Mouse (Mus musculus): ENCODE results near the gene Mpp4.
A peak's percentile ranks its signal among the peaks of the same experiment; 100 is the strongest.

Mpp4 gene

DNA sequence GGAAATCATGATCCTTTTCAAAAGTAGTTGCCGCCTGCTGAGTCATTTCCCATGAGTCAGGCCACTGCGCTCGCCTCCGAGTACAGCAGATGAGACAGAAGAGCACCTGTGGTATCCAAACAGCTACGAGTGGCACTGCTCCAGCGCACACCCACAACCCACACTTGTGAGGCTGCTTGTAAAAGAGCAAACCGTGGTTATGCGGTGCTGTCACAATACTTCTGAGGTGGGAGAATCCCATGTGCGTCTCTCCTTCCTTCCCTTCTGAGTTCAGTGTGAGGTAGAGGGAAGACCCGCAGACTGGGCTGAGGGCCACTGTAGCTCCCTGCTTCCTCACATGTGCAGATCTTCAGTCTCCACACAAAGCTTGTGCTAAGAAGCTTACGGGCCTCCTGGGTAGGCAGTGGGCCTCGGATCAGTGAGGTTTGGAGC lies at the start of gene Mpp4:
TSS of gene Mpp4 (minus strand) at position 360 of the 432 bp plus-strand sequence.
- peak; percentile 68 to 71 for DNase-seq (ENCODE audit: low spot score in 2 of 2)

DNA sequence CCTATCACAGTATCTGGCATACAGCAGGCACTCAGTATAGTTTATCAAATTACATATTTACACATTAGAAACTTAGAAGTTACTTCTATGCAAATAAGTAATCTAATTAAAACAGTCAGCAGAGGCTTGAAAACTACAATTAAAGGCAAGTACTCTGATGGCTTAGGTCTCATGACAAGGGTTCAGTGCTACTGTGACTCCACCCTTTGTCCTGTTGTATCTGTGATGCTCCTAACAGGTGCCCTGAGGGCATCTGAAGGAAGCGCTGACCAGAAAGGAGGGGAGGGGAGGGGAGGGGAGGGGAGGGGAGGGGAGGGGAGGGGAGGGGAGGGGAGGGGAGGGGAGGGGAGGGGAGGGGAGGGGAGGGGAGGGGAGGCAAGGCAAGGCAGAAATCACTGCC lies 49.8 kb upstream of the Mpp4 start:
- DNase-seq (ENCODE audit: low spot score in 2 of 2): no peak

GRCm38 (mm10) chr1:59212076-59212779 lies 49.0 kb upstream of the Mpp4 start:
- DNase-seq (ENCODE audit: low spot score in 2 of 2): no peak

DNA sequence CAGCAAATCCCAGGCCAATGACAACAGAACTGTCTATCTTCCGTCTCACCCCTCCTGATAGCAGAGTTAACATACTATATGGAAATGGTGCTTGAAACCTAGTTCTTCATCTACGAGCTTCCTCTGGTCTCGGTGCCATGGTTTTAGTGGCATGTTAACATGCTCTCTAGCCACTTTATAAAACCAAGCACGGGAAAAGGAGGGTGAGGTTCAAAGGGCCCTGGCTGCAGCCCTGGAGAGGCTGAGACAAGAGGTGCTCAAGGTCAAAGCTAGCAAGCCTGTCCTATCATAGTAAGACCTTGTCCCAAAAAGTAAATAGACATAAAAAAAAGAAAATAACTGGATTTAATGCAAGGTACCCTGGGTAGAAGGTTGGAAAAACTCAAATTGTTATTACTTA lies 48.5 kb upstream of the Mpp4 start:
- no peak for DNase-seq (ENCODE audit: low spot score in 2 of 2)

DNA sequence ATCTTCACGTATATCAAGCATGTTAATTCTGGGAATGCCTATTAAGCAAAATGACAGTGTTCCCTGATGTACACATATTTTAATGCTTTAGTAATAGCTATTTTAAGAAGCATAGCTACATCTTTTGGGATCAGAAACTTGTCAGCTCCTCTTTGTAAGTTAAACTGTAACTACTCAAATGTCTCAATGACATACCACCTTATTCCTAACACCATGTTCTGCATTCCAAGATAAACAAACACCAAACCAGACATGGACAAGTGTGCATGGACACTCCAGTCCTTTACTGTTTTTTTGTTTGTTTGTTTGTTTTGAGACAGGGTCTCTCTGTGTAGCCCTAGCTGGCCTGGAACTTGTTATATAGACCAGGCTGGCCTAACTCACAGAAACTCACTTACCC lies 45.1 kb upstream of the Mpp4 start:
- no peak for DNase-seq (ENCODE audit: low spot score in 2 of 2)

- DNase-seq (ENCODE audit: low spot score in 2 of 2): no peak
Measured at GRCm38 (mm10) chr1:59204489-59204888, 41.3 kb upstream of the Mpp4 start.

GRCm38 (mm10) chr1:59202367-59202766 lies 39.2 kb upstream of the Mpp4 start:
- no peak for DNase-seq (ENCODE audit: low spot score in 2 of 2)

- DNase-seq (ENCODE audit: low spot score in 2 of 2): no peak
Measured at GRCm38 (mm10) chr1:59201561-59201960, 38.4 kb upstream of the Mpp4 start.

DNA sequence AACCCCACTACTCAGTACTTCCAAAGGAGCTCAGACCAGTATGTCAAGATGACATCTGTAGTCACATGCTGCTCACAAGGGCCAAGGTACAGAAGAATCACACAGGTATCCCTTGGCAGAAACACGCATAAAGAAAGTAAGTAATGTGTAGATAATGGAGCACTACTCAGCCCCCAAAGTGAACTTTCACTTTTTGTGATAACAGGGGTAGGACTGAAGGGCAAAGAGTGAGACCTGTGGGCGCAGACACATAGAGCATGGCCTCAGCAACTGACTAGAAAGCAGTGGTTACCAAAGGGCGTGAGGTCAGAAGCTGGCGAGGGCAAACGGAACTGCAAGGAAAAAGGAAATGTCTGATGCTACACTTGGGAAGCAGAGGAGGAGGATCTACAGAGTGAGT lies 37.8 kb upstream of the Mpp4 start:
- no peak for DNase-seq (ENCODE audit: low spot score in 2 of 2)

DNA sequence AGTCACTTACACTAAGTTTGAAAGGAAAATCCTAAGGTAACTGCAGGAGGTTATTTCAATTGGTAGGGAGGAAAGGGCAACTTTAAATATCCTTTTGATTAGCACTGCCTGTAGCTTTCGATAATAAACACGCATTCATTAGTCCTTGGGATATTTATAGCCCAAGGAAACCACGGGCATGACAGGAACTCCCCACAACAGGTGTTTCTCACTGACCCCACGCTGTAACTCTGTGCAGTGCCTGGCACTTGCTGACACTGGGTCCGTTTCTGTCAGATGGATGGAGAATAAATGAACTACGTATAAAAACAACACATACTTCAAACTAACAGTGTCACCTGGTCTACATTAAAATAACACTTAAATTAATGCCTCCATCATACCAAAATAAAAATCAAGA lies 31.8 kb upstream of the Mpp4 start:
- DNase-seq (ENCODE audit: low spot score in 2 of 2): no peak

DNA sequence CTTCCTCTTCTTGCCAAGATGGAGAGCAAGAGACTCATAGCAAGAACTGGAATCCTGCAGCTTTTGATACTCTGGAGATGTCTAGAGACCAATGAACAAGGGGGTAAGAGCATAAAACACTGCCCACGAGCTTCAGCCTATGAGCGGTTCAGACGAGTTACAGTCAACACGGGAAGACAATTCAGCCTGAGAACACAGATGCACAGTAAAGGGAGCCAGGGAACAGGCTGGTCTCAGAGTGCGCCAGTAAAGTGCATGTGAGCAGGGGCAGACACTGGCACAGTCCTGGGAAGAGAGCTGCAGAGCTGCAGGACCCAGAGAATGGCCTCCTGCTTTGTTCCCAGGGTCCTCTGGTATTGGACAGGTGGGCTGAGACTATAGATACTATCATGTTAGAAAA lies 24.6 kb upstream of the Mpp4 start:
- DNase-seq (ENCODE audit: low spot score in 2 of 2): no peak

- DNase-seq (ENCODE audit: low spot score in 2 of 2): no peak
Measured at GRCm38 (mm10) chr1:59186317-59186716, 23.1 kb upstream of the Mpp4 start.

DNA sequence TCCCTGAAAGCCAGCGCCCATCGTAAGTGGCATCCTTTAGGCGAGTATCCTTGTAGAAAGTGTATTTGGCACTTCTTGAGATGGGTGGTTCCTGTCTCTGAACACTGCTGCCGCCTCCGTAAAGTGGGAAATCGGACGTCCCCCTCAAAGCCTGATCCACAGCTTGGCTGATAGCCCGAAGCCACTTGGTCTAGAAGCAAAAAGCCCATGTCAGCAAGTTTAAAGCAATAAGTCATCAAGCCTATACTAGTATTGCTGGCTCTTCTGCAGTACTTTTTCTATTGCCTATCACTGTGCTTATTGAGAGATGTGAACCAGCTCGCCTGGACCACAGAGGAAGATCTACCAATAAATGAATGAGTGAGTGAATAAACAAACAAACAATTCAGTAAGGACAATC lies 22.2 kb upstream of the Mpp4 start:
- DNase-seq (ENCODE audit: low spot score in 2 of 2): no peak

GRCm38 (mm10) chr1:59183045-59183444 lies 19.9 kb upstream of the Mpp4 start:
- DNase-seq (ENCODE audit: low spot score in 2 of 2): no peak

DNA sequence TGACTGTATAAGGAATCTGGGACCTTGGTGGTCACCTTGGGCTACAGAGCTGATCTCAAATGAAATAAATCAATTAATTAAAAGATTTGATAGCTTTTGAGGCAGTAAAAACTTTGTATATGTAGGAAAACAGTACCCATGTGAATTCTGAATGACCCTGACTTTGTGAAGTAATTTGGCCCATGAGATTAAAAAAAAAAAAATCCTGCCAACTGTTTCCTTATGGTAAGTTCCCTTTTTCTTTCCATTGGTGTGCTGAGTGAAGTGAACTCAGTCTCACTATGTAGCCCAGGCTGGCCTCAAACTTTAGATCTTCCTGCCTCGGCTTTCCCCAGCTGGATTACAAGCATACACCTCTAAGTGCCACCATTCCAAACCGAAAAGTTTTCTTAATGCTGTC lies 19.2 kb upstream of the Mpp4 start:
- DNase-seq (ENCODE audit: low spot score in 2 of 2): no peak

- no peak for DNase-seq (ENCODE audit: low spot score in 2 of 2)
Measured at GRCm38 (mm10) chr1:59180003-59180402, 16.8 kb upstream of the Mpp4 start.

DNA sequence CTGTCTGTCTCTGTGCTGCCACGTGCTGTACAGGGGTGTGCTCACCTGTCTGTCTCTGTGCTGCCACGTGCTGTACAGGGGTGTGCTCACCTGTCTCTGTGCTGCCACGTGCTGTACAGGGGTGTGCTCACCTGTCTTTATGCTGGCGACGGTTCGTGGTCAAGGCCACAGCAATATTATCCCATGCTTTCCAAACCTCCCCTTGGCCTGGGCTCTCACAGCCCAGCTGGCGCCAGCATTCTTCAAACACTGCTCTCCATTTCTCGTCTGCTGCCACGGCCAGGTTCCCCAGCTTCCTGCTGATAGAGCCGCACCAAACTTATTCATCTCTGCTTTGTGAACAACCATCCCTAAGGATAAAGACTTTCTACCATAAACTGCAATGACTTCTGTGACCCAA lies 15.2 kb upstream of the Mpp4 start:
- no peak for DNase-seq (ENCODE audit: low spot score in 2 of 2)

DNA sequence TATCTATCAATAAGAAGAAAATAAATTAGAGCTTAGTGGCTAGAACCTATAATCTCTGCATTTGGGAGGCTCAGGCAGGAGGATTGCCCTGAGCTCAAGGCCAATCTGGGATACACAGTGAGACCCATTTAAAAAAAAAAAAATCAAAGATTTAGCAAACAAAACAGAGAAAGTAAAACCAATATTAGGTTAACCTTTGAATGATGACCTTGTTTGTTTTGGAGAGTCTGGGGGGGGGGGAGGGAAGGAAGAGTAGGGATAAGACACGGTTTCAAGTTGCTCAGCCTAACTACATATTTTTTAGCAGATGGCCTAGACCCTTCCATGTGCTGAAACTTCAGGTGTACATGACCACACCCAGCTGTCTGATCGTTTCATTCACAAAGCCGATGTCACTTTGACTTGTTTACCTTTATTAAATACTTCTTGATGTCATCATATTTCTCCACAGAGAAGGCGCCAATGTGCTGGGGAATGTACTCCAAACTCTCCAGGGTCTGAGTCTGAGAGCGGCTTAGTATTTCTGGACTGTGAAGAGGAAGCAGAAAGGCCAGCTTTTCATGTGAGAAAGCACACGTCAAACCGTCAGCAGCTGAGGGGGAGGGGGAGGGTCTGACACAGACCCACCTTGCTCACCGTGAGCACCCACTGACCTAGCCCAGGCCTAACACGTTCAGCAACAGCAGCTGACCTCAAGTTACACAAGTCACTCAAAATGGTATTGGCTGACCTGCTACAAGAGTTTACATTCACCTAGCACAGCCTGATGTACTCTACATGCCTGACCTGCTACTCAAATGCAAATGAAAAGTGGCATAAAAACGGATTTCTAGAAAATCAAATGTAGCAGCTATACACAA lies 11.6 kb upstream of the Mpp4 start:
- no peak for DNase-seq (ENCODE audit: low spot score in 2 of 2)

DNA sequence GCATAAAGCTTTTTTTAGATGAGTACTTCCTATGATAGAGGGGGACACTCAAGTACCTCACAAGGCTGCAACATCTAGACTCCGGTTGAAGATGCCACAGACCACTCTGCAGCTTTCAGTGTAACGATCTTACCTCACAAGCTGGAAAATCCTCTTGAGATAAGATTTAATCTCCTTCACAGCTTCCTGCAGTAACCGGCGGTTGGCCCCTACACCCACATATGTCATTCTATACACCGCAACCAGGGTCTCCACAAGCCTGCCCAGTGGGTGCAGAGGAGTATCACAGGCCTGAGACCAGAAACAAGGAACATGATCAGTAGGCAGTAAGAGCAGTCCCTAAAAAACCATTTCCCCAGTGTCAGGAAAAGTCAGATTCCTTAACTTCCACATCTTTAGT lies 9.8 kb upstream of the Mpp4 start:
- no peak for DNase-seq (ENCODE audit: low spot score in 2 of 2)

DNA sequence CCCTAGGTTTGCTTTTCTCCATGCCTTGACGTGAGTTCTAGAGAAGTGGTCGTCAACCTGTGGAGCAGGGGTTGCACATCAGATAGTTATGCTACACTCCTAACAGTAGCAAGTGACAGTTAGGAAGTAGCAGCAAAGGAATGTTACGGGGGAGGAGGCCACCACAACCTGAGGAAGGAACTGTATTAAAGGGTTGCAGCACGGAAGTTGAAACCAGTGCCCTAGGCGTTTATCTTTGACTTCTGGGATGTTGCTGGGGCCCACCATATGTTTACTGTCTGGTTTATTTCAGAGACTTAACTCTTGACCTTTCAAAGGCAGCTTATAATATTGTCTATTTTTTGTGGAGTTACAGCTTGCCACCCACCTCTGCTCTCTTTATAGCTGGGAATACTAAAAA lies 8.7 kb upstream of the Mpp4 start:
- DNase-seq (ENCODE audit: low spot score in 2 of 2): no peak

DNA sequence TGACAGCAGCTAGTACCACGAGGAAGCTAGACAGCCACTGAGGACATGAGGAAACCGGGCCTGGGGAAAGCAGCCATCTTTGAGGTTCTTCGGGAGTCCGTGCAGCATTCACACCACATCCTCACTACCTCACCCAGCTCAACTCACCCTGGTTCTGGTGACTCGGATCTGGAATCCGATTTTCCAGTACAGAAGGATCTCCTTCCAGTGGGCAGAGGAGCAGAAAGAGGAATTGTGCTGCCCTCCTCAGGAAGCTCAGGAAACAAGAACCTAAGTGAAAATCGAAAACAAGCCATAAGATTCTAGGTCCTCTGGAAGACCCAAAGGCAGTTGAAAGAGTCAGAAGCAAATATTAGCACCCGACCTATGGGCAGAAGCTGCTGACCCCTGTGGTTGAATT lies 7.1 kb upstream of the Mpp4 start:
- no peak for DNase-seq (ENCODE audit: low spot score in 2 of 2)

DNA sequence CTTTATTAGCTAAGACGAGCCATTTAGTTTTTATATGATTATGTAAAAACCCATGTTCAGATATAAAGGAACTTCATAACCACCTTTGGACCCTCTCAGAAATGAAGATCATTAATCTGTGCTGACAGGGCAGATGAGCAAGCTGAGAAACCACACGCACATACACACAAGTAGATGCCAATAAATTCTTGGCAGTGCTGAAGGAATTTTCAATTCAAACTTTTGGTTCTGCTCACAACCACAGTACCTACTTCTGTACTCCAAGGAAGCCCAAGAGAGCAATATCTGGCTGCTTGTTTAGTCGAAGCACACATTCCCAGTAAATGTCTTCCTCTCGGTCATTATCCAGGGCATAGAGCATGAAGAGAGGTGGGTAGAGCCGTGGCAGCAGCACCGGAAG lies 6.4 kb upstream of the Mpp4 start:
- no peak for DNase-seq (ENCODE audit: low spot score in 2 of 2)

- DNase-seq (ENCODE audit: low spot score in 2 of 2): no peak
Measured at GRCm38 (mm10) chr1:59168556-59168955, 5.4 kb upstream of the Mpp4 start.

Measured in right cerebral cortex, postnatal 10 days (tissue).